Mouse (Mus musculus) CD4-positive helper T cell, adult 2 months (primary cell): ENCODE measurements at regions not wholly inside any gene's neighbourhood (a gene's known extent, or its start where the extent isn't known, plus 50 kb on each side); places are given as distances from the start of the nearest gene placed in this dataset.
"Not testable (repeated sequence)": the region's sequence is repeated elsewhere in the genome, so short reads cannot be mapped to it uniquely, and the experiment has no call there.

Experiments
- DNase-seq: peaks from one replicate; pipeline ENCODE4 v3.0.0-alpha.2; 2012; ENCODE audit warnings: low read depth, missing footprints, low spot score

DNA sequence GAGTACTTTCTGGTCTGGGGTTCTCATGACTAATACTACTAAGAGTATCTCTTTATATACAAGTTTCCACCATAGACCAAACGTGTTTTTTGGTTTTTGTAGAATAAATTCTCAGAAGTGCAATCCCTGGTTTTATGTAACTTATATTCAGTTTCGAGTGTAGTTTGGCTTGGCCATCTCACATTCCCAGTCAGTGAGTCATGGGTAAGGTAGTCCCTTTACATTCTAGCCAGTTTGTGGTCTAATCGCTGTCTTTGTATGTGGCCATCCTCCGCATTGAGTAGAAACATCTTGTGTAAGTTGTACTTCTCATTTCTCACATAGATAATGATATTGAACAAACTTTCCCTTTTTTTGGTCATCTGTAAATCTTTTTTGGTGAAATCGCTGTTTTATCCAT, 88.3 kb downstream of the Anxa5 start:
- DNase-seq: no peak

DNA sequence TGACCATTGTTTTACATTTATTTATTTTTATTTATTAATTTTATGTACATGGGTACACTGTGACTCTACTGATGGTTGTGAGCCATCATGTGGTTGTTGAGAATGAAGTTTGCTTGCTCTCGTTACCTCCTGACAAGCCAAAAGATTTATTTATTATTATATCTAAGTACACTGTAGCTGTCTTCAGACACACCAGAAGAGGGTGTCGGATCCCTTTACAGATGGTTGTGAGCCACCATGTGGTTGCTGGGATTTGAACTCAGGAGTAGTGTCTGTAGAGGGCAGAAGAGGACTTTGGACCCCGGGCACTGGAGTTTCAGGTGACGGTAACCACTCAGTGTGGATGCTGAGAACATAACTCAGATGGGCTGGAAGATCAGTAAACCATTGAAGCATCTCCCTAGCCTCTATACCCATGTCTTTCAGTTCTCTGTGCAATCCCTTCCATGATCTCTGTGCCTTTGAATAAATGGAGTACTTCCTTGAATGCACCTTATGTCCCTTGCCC, 92.2 kb downstream of the Anxa5 start:
- no peak for DNase-seq

DNA sequence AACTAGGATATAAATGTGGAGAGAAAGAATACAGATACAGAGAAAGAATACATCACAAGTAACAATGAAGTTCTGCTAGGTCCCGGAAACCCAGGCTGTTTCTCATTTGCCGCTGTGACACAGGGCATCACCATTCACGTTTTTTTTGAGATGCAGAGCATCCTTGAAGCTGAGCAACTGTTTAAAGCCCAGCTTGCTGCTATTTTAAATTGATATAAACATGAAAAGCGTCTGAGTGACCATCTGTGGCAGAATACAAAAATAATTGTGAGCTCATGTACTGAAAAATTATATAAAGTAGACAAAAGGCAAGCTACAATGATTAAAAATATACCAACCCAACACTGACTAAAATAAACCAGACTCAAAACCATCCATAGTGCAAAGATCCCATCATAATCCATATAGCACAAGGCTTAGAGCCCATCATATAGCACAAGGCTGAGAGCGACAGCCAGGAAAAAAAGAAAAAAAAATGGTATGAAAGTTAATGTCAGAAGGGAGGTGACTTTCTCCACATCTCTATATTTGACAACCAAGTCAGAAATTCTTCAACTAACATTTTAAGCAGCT, 94.0 kb downstream of the Anxa5 start:
- DNase-seq: no peak

DNA sequence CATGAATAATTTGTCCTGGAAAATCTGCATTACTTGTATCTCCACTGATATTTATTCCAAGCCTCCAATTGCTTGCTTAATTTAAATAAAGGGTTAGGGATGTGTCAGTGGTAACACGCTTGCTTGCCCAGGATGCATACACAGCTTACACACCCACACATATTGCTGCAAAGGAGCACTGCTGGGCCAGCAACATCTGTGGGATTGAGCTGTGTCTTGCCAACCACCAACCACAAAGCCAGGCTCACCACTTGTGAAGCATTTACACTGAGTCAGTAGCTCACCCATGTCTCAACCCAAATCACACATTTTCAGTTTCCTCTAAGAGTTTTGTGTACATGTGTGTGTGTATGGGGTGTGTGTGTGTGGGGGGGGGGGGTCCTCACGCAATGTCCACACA, 100.0 kb downstream of the Anxa5 start:
- DNase-seq: no peak

DNA sequence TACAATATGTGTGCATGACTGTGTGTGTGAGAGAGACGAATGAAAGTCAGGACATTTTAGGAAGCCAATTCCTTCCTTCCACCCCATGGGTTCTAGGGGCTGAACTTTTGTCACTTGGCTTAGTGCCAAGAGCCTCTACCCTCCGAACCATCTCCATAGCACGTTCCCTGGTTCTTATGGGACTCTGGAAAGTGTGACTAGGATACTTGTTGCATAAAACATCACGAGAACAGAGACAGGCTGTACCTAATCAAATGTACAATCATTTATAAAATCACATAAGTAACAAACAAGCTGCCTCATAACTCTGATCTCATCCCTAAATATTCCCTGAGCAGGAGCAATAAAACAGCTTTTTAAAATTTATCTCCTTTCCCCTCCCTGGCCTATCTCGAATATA, 100.8 kb downstream of the Anxa5 start:
- DNase-seq: no peak

DNA sequence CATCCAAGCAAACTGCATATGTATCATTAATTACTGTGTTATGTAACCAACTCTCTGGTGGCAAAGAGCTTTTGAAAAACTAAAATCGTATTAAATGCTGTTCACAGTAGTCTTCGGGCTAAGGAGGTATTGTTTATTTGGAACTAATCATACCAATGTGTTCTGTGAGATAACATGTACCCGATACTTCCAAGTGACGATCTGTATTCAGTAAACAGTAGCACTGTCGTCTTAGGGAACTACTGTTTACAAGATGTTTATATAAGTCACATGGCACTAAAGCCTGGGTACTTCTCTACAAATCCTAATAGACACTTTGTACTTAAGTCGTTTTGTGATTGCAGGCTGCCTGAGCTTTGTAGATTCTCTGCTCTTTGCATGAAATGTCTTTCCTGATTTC, 114.8 kb downstream of the Anxa5 start:
- DNase-seq: no peak

DNA sequence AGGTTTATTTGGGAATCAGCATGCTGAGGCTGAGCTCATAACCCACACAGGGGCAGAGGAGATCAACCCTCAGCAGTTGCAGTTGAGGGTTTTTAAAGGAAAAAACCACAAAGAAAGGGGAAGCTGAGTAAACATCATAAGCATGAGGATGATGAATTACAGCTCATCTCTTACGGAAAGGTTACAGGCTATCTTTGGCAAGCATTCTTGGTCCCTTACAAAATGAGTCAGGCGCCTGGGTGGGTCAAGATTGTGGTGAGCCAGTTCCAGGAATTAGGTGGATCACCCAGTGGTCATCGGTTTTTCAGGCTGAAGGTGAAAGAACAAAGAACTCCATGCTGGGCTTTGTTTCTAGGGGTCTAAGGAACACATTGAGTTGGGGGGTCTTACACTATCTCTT, 121.5 kb downstream of the Anxa5 start:
- not testable (repeated sequence) for DNase-seq

DNA sequence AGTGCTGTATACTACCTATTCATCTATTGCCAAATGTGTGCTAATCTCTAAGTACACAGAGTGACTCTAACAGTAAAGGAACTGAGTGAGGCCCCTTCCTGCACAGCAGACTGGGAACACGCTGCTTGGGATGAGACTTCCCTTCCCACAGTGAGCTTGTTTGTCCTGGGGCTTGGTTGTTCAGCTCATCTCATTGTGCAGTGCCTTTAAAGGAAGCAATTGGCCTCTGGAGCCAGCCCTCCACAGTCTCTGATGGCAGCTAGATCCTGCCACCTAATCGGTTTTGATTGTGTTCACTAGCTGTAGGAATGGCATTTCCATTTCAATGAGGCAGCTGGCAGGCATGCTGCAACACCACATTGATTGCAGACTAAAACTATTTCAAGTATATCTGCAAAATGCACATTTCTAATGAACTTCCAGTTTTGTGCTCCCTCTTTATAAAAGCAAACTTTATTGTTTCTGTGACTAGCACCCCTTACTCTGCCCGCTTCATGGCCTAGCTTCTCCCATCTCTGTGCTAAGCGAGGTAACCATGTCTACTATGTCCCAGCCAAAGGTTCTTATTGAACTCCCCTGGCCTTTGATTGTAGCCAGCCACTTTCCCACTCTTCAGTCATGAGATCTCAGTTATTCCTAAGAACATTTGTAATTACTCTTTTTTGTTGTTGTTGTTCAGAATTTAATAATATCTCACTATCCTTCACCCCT, 123.5 kb downstream of the Anxa5 start:
- DNase-seq: no peak

DNA sequence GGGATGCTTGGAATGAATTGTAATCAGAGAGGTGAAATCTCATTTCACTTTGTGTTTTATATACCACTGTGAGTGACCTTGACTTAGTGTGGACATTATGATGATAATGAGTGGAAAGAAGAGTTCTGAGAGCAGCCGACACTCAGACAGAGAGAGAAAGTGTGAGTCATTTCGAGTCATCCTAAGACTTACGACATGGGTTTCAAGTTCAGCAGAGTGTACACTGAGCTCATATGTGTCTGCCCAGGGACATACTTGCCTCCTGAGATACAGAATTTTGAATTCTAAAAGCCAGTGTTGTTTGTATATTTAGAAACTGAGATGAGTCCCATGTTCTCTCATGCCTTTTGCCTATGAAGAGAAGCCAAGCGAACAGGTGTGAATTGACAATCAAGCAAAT, 126.6 kb downstream of the Anxa5 start:
- DNase-seq: no peak

DNA sequence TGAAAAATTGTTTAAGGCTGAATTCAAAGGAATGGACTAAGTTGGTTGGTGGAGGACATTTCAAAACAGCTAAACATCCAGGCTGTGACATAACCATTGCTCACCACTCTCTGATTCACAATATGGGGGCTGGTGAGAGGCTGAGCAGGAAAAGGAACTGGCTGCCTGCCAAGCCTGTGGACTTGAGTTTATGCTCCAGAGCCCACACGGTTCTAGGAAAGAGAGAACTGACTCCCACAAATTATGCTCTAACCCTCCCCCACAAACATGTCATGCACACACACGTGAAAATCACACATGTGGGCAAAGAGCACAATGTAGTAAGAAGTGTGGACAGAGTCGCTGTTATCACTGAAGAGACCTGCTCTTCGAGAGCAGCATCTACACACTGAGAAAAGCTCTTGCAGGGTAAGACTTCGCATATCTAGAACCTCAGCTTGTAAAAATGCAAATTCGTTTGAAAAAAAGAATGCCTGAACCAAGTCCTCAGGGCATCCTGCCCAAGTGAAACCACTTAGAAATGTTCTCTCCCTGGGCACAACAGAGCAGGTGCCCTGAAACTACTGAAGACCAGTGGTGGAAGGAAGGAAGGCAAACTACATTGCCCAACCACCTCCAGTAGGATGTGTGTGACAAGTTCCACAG, 118.9 kb upstream of the Qrfpr start:
- DNase-seq: no peak

DNA sequence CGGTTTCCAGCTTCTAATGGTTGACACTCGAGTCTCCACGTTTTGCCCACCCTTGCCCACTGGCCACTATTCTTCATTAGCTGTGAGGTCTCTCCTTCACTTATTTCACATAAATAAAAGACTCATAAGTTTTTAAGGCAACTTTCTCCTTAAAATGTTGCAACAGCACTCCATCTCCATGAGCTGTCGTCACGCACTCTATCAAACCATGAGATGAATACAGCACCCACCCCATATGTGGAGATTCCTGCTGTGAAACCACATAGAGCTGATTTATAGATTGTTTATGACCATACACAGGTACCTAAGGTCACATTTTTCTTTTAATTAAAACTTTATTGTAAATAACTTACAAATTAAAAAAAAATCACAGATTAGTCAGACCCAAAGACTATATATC, 117.5 kb upstream of the Qrfpr start:
- no peak for DNase-seq

DNA sequence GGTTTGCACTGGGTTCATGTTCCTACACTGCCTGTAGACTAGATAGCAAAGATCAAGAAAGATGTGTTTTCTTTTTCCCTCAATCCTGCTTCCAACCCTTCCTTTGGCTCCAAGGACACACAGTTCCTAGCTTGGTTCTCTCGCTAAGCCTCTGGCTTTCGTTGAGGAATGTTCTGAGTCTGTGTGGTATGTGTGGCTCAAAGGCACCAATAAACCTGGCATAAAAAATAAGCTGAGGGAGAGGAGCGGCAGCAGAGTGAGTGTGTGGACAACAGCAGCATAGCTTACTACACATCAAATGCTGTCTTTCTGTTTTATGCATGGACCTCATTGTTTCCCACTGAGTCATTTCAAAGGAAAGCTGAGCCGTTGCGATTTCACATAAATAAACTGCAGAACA, 112.2 kb upstream of the Qrfpr start:
- no peak for DNase-seq

DNA sequence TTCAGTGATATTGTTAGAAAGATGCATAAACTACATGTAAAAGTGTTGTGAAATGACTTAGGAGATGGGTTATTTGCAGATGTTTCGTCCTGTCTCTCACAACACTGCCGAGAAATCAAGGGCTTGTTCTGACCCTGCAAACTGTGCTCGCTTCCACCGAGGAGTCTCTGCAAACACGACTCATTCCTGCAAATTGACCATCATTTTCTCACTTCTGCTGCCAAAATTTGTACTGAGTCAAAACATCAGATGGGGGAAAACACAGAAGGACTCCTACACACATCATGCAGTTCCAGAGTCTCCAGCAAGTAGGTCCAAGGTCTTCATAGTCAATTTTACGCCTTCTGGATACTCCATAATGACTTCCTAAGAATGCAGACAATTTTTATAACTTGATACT, 109.9 kb upstream of the Qrfpr start:
- DNase-seq: no peak

DNA sequence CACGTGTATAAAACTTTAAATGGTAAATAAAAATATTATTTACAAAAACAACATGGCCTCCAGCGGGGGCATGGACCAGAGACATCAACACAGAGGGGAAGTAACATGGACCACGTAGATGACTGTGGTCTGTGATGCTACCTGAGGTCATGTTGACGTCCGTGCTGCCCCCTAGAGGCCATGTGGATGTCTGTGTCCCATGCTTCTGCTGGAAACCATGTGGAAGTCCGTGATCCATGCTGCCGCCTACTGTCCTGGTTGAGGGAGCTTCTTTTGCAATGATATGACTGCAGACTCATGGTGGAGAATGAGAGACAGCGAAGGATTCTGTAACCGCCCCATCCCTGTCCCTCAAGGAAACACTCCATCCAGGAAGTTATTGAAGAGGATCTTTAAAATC, 108.5 kb upstream of the Qrfpr start:
- DNase-seq: peak; percentile 8

DNA sequence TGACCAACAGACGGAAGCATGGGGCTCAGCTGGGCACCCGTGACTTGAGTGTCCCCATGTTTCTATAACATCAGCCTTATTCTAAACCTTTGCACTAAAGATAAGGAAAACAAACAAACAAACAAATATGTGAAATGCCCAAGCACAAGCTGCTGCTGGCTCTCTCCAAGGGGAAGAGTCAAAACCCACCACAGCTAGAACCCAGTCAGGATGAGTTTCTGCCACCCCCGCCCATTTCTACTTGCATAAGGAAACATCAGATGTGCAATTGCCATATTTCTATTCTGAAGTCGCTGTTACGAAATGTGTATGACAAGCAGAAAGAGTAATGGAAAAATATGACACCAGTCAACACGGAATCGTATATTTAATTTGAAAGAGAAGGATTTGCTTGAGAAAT, 107.5 kb upstream of the Qrfpr start:
- DNase-seq: no peak

DNA sequence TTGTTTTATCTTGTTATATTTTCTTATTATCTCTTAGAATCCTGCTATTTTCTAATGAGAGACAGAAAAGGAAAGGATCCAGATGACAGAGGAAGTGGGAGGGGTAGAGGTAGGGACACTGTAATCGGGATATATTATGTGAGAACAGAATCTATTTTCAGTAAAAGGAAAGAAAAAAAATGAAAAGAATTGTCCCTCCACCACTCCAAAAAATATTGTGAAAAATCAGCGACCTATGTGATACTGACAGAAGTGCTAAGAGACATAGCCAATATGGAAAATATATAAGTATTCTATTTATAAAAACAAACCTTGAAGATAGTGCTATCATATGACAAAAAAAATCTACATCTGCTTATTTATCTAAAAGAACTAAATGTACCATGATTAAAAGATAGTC, 106.8 kb upstream of the Qrfpr start:
- DNase-seq: no peak

DNA sequence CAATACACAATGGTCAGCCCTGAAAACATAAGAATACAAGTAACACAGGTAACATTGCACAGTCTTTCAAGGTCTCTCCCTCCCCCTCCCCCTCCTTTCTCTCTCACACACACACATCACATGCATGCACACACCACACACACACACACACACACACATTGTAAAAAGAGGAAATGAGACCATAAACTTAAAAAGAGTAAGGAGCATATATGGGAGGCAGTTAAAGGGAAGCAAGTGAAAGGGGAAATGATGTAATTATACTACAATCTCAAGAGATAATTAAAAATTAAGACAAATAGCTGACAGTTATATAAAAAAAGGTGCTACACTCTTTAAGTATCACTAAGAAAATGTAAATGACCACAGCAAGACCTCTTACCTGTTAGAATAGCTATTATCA, 96.5 kb upstream of the Qrfpr start:
- no peak for DNase-seq

DNA sequence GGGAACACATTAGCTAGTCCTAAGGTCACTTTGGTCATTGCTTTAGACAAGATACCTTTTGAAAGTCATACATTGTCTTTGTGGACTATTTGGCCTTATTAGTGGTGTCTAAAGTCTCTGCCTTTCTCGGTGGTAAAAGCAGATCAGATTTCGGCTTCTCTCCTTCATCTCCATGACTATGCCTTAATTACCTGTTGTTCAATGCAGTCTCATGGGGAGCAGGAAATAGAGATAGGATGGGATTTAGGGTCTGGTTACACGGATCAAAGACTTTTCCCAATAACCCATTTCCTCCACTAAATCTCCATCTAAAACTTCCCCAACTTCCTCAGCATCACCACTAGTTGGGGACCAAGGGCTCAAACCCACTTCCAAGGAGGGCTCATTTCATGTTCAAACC, 89.2 kb upstream of the Qrfpr start:
- no peak for DNase-seq

DNA sequence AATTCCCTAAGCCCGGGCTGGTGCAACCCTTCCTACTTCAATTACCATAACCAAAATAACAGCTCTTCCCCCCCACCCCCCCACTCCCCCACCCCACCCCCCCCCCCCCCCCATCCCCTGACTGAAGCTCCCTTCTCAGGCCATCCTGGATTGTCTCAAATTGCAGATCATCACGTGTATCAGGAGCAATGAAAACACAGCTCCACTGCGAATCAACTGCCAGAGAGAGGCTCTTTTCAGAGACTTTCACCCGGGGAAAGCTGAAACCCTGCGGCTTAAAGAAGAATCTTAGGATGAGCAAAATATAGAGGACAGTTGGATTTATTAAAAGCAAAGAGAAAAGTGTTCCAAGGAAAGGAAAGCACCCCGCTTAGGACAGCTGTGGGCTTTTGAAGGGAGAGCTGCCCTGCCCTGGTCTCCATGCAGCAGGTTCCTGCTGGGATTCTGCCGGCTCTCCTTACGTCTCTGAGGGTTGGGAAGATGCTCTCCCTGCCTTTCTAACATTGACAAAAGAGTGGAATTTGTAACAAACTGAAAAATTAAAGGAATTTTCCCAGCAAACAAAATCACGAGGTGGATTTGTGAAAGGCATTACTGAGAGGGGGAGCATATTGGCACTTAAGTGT, 88.6 kb upstream of the Qrfpr start:
- DNase-seq: no peak

DNA sequence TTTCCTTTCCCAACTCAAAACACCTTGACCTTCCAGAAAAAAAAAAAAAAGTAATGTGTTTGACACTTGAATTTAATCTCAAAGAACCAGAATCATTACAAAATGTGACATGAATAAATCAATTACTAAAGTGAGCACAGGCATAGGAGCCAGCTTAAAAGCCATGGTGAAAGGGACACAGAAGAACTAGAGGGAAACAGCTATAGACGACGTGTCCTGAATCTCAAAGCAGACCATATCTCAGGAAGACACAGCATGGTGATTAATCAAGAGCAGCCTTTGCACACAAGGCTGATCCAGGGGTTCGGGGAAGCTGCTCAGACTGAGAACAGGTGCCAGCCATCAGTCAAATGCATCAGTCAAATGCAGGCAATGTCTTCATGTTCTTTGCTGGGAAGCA, 74.7 kb upstream of the Qrfpr start:
- DNase-seq: no peak

DNA sequence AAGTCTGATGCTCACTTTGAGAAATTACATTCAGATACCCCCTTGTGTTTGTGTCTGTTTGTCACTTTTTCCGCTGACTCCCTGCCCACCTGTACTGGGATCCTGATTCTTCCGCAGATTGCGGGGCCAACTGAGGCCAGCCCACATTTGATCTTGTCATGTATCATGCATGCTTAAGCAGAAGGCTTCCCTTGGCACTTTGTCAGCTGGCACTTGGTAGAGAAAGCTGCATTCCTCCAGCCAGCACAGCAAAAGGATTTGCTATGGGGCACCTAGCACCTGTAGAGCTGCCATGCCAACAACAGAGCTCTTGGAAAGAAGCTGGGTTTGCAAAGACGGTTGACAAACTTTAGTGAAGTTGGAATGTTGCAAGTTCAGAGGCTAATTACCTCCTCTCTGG, 69.9 kb upstream of the Qrfpr start:
- DNase-seq: no peak

DNA sequence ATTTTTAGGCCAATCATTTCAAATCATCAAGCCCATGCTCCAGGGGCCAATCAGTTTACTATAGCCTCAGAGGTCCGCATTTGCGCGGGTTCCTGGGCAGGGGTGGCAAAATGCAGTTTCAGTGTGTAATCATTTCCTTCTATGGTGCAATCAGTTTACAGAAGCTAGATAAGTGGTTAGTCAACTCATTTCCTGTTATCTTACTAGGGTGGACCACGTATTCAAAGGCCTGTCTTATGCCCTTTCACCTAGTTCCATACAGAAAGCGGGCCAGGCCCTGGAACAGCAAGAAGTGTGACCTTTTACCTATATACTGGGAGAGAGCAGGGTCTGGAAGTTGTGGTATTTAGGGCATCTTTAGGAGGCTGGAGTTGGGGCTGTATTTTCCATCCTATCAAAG, 62.0 kb upstream of the Qrfpr start:
- DNase-seq: no peak

DNA sequence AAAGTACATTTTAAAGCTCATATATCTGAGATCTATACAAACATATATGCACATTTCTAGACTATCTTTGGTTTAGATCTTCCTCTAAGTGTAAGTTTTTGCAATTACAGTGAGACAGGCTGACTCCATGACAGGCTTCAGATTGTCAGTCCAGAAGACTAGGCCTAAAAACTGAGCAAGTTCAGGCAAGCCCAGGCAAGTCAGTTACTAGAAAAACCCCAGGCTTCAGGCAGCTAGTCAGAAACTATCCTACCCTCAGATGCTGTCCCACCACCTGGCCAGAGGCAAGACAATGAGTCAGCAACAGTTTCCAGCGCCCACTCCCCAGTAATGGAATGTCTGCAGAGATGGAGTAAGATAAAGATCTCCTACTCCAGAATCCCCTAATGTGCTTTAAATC, 53.4 kb upstream of the Qrfpr start:
- no peak for DNase-seq
